Mouse (Mus musculus) intestine, postnatal 0 days (tissue): ENCODE measurements around the gene C8g. TPM values are rescaled to one million over a fixed set of nuclear protein-coding genes. Genes with fewer than 3 reads are reported as not detected.

ENCODE experiments used
- ATAC-seq: fragments of 200-750 bp; cut with Nextera tagmentation; 2 replicates; pipeline ENCODE4 v1.8.0; 2017; ENCODE audit warnings: mild to moderate bottlenecking, moderate TSS enrichment, moderate library complexity
- H3K27ac ChIP-seq: fragments of 300-500 bp; sonication (generic); 2 replicates; pipeline ENCODE4 v1.5.1; 2014; ENCODE audit warnings: mild to moderate bottlenecking, low read depth, low read length, moderate library complexity
- H3K27me3 ChIP-seq: fragments of 300-500 bp; sonication (generic); replicated peaks from 2 replicates; pipeline ENCODE4 v1.6.1; 2014; ENCODE audit warnings: low read length, mixed read lengths; ENCODE audit not compliant: control insufficient read depth, insufficient read depth
- H3K36me3 ChIP-seq: fragments of 300-500 bp; sonication (generic); 2 replicates; pipeline ENCODE4 v1.6.1; 2014; ENCODE audit warnings: mild to moderate bottlenecking, moderate library complexity; ENCODE audit not compliant: control insufficient read depth, insufficient read depth
- H3K4me1 ChIP-seq: fragments of 300-500 bp; sonication (generic); replicated peaks from 2 replicates; pipeline ENCODE4 v1.6.1; 2014; ENCODE audit warnings: antibody characterized with exemption, low read length, mixed read lengths; ENCODE audit not compliant: control insufficient read depth, insufficient read depth
- H3K4me2 ChIP-seq: fragments of 300-500 bp; sonication (generic); replicated peaks from 2 replicates; pipeline ENCODE4 v1.6.1; 2014; ENCODE audit warnings: low read depth, mild to moderate bottlenecking, moderate library complexity
- H3K4me3 ChIP-seq: fragments of 300-500 bp; sonication (generic); 2 replicates; pipeline ENCODE4 v1.5.1; 2014; ENCODE audit warnings: low read depth, low read length
- H3K9ac ChIP-seq: fragments of 300-500 bp; sonication (generic); 2 replicates; pipeline ENCODE4 v1.6.1; 2014; ENCODE audit warnings: mild to moderate bottlenecking, low read depth, low read length
- H3K9me3 ChIP-seq: fragments of 300-500 bp; sonication (generic); 2 replicates; pipeline ENCODE4 v1.6.1; 2016; ENCODE audit warnings: mixed run types; ENCODE audit not compliant: control insufficient read depth
- CTCF ChIP-seq: sonication (generic); IDR thresholded peaks from 2 replicates; pipeline ENCODE4 v1.5.1; 2016; ENCODE audit warnings: low read depth, mild to moderate bottlenecking, control low read depth, antibody characterized with exemption, moderate library complexity
- WGBS: fragments of 180-500 bp; shearing (Covaris S2); extraction: QIAGEN DNeasy Blood & Tissue Kit; methylation state at CpG from one replicate; pipeline ENCODE4 v1.1.7; 2014; 5-methylcytosine and 5-hydroxymethylcytosine counted together
- polyA plus RNA-seq: library from polyadenylated mRNA; unstranded; fragments of >200 nt; fragmentation: Nextera tagmentation; extraction: Ambion mirVana; gene quantifications from 2 replicates; pipeline ENCODE4 v1.2.1, GENCODE M21; 2015

C8g gene
- polyA plus RNA-seq, 1 experiment from 2014 or later = 48.5 TPM

DNA sequence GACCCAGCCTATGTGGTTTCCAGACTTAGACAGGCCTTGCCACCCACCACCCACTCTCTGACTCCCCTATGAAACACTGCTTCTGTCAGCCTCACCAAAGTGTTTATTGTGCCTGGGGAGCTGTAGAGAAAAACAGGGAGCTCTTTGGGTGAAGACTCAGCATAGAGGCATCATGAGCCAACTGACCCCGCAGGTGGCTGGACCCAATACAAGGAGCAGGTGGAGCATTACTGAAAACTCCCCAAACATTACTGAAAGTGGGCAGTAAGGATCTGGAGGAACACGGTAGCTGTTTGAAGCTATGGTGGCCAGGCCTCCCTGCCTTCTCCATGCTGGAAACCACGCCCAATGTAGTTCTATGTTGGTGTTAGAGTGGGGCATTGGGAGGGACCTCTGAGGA lies 37.9 kb downstream of the C8g start:
- Histone ChIP-seq H3K4me2 (no peak overlapping the region), H3K27me3 (no peaks in the 10 kb centered on the region), H3K9me3 (no peaks in the 10 kb centered on the region), H3K27ac (no peak overlapping the region), H3K4me1 (peaks cover 6% of the 10 kb centered on the region; the same call in 1 of the 2 replicates), H3K4me3 (no peak overlapping the region), H3K9ac (no peak overlapping the region), H3K36me3 (no peaks in the 10 kb centered on the region)
- no peak for ATAC-seq
- no peak for TF ChIP-seq CTCF
- WGBS = 86% methylated on average over 3 of the region's 3 CpGs

DNA sequence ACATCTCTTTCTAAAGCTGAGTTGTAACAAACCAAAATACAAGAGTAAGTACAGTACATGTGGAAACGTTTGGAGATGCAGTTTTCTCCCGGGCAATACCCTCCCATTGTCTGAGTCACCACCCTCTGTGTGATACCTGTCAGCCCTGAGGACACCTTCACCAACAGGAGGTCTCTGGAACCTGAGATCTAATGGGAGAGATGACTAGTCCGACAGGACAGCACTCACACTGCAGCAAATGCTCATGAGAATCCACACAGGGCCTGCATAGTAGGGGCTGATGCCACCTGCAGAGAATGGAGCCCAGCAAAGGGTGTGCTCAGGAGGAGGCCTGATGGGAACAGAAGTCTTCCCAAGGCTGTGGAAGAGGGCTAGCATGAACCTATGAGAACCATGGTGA lies 40.1 kb downstream of the C8g start:
- no peak for TF ChIP-seq CTCF
- Histone ChIP-seq H3K36me3 (peaks cover 5% of the 10 kb centered on the region; the same call in 1 of the 2 replicates), H3K27ac (peak overlapping the region; percentile 92), H3K4me3 (peak overlapping the region; percentile 72), H3K4me1 (peaks cover 6% of the 10 kb centered on the region), H3K9ac (peak overlapping the region; percentile 34; the same call in 1 of the 2 replicates), H3K9me3 (no peaks in the 10 kb centered on the region), H3K4me2 (peak overlapping the region; percentile 85), H3K27me3 (no peaks in the 10 kb centered on the region)
- no peak for ATAC-seq
- WGBS = 23% methylated on average over 3 of the region's 3 CpGs

DNA sequence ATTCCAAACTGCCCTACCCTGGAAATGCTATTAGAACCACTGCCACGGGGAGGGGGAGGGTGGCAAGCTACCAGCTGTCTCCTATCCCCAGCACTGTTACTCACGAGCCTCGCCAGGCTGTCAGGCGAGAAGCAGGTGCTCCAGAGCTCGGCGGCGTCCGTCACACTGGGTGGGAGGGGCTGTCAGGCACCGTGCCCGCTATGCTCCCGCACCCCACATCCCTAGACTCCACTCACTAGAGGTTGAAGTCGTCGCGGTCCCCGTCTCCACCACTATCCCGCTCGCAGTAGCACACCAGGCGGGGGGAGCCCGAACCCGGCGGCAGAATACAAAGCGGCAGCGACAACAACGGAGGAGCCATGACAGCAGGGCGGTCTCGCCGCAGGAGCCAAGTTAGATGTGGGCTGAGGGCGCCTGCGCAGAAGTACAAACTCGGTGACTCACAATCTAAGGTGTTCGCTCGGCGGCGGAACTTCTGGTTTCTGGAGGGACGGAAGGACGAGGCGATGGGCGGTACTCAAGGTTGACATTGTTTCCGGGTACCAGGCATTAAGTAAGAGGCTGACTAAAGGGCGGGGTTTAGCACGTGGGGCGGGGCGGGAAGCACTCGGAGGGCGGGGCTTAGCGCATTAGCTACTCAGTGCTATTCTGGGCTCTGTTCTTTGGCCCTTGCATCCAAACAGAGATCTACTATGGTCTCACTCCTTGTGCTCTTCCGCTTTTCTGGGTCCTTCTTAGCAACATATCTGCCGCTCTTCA lies 40.8 kb downstream of the C8g start, which contains the start of gene Paxx:
Paxx (minus strand) TSS at position 544 of the 759 bp plus-strand sequence.
- H3K4me2 ChIP-seq = peak within 1 kb of the TSS; percentile 85
- H3K27me3 ChIP-seq = no peaks in the 10 kb centered on the region
- peak within 1 kb of the TSS; percentile 72 for H3K4me3 ChIP-seq
- peak within 1 kb of the TSS; percentile 65 for H3K9ac ChIP-seq
- H3K4me1 ChIP-seq = peaks cover 6% of the 10 kb centered on the region
- H3K36me3 ChIP-seq = peaks cover 5% of the 10 kb centered on the region; the same call in 1 of the 2 replicates
- ATAC-seq = peak; percentile 89
- peak within 1 kb of the TSS; percentile 92 for H3K27ac ChIP-seq
- no peaks in the 10 kb centered on the region for H3K9me3 ChIP-seq
- no peak for TF ChIP-seq CTCF
- under 1% methylated on average over 48 of the region's 48 CpGs for WGBS

DNA sequence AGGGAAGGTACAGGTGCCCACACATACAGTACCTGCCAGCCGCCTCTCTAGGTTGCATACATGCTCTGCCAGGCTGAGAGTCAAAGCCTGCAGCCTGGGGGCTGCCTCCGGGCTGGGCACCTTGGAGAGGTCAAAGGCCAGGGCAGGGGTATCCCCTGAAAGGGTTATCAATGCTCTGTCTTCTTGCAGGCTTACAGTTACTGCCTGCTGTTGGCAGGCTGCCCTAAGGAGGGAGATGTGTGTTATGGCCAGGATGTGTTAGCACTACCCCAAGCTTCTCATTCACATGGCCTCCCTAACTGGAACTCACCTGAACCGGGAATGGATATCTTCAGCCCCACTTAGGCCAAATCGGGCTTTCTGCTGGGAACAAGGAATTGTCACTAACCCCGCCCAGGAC lies 41.4 kb downstream of the C8g start:
- H3K4me2 ChIP-seq = peak overlapping the region; percentile 85
- peak; percentile 3; the same call in 1 of the 2 replicates for ATAC-seq
- 24% methylated on average over 5 of the region's 5 CpGs for WGBS
- peak overlapping the region; percentile 65 for H3K9ac ChIP-seq
- TF ChIP-seq CTCF = no peak
- no peaks in the 10 kb centered on the region for H3K27me3 ChIP-seq
- no peaks in the 10 kb centered on the region for H3K9me3 ChIP-seq
- H3K36me3 ChIP-seq = peaks cover 5% of the 10 kb centered on the region; the same call in 1 of the 2 replicates
- peak overlapping the region; percentile 72 for H3K4me3 ChIP-seq
- peak overlapping the region; percentile 92 for H3K27ac ChIP-seq
- H3K4me1 ChIP-seq = peaks cover 6% of the 10 kb centered on the region

DNA sequence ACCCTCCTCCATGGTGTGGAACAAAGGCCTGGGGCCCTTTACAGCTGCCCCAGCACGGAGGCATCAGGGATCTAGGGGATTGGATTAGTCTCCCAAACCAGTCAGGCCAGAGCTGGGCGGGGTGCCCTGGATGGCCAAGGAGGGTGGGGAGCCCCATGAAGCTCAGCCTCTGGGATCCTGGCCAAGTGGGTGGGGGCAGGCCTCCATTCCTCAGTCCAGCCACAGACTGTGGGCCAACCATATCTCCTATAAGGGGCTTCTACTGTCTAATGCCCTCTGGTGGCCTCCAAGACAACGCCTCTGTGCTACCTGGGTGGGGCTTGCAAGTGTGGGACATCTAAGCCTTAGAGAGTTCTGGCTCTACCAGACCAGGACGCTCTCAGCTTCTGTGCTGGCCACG lies 42.6 kb downstream of the C8g start:
- Histone ChIP-seq H3K9me3 (no peaks in the 10 kb centered on the region), H3K27ac (no peak overlapping the region), H3K27me3 (no peaks in the 10 kb centered on the region), H3K4me3 (no peak overlapping the region), H3K4me1 (peaks cover 6% of the 10 kb centered on the region), H3K9ac (no peak overlapping the region), H3K4me2 (no peak overlapping the region), H3K36me3 (peaks cover 5% of the 10 kb centered on the region; the same call in 1 of the 2 replicates)
- 51% methylated on average over 5 of the region's 5 CpGs for WGBS
- peak; percentile 23; the same call in 1 of the 2 replicates for TF ChIP-seq CTCF
- no peak for ATAC-seq

DNA sequence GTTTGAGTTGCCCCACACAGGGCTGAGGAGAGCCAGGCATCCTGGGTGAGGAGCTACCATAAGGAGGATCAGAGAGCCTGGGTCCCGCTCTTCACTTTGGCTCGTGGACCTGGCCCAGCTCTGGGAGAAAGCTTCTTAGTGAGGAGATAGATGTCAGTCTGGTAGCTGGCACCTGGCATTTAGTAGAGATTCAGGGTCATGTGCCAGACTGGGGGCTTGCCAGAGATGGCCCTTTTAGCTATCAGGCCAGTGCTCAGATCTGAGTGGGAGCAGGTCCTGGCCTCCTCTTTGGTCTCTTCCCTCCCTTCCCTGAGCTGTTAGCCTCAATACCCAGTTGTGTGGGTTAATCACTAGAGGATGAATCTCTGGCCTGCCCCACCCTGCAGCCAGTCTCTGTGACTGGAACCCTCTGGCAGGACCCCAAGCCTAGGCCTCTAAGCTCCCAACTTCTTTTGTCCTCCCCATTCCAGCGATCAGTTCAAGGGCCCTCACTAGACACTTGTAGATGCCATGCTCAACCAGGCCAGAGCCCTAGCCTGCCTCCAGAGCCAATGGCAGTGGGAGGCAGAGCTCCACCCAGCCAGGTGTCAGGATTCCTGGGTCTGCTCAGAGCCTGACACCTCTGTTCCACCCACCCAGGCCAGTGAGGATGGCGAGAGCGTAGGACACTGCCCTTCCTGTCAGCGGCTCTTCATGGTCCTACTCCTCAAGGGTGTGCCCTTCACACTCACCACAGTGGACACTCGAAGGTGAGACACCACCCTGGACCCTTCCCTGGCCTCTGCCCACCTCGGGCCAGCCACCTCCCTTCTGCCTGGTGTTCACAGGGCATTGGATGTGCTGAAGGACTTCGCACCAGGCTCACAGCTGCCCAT lies 44.3 kb downstream of the C8g start:
- Histone ChIP-seq H3K4me3 (no peak overlapping the region), H3K4me1 (peaks cover 6% of the 10 kb centered on the region), H3K36me3 (peaks cover 5% of the 10 kb centered on the region; the same call in 1 of the 2 replicates), H3K27me3 (no peaks in the 10 kb centered on the region), H3K9ac (no peak overlapping the region), H3K4me2 (0 out of 2 replicates have a peak overlapping the region, but pooled peaks have one; percentile 1), H3K9me3 (no peaks in the 10 kb centered on the region), H3K27ac (no peak overlapping the region)
- WGBS = 79% methylated on average over 9 of the region's 9 CpGs
- ATAC-seq = no peak
- no peak for TF ChIP-seq CTCF
